Mouse (Mus musculus) heart, embryonic 13.5 days (tissue): ENCODE data around the gene Abhd14b. TPM values are rescaled to one million over a fixed set of nuclear protein-coding genes. Genes with fewer than 3 reads are reported as not detected.

Experiments
- ATAC-seq: fragments of 200-750 bp; cut with Nextera tagmentation; 2 replicates; pipeline ENCODE4 v1.8.0; 2017; ENCODE audit warnings: moderate TSS enrichment; ENCODE audit not compliant: insufficient number of reproducible peaks, low FRiP score, low TSS enrichment; ENCODE audit errors: extremely low read depth
- H3K27ac ChIP-seq: fragments of 300-500 bp; sonication (generic); replicated peaks from 2 replicates; pipeline ENCODE4 v1.5.1; 2015; ENCODE audit warnings: moderate library complexity, mild to moderate bottlenecking, inconsistent platforms
- H3K27me3 ChIP-seq: fragments of 300-500 bp; sonication (generic); replicated peaks from 2 replicates; pipeline ENCODE4 v1.6.1; 2015; ENCODE audit warnings: mild to moderate bottlenecking, inconsistent platforms
- H3K36me3 ChIP-seq: fragments of 300-500 bp; sonication (generic); 2 replicates; pipeline ENCODE4 v1.6.1; 2015; ENCODE audit warnings: mild to moderate bottlenecking, inconsistent platforms
- H3K4me1 ChIP-seq: fragments of 300-500 bp; sonication (generic); 2 replicates; pipeline ENCODE4 v1.6.1; 2015; ENCODE audit warnings: inconsistent platforms
- H3K4me2 ChIP-seq: fragments of 300-500 bp; sonication (generic); 2 replicates; pipeline ENCODE4 v1.6.1; 2015; ENCODE audit warnings: inconsistent platforms, mild to moderate bottlenecking, moderate library complexity
- H3K4me3 ChIP-seq: fragments of 300-500 bp; sonication (generic); 2 replicates; pipeline ENCODE4 v1.5.1; 2015; ENCODE audit warnings: moderate library complexity, mild to moderate bottlenecking, inconsistent platforms
- H3K9ac ChIP-seq: fragments of 300-500 bp; sonication (generic); 2 replicates; pipeline ENCODE4 v1.6.1; 2015; ENCODE audit warnings: inconsistent platforms, mild to moderate bottlenecking, moderate library complexity
- H3K9me3 ChIP-seq: fragments of 300-500 bp; sonication (generic); 2 replicates; pipeline ENCODE4 v1.6.1; 2016; ENCODE audit warnings: inconsistent platforms
- WGBS: fragments of 180-500 bp; shearing (Covaris S2); methylation state at CpG from one replicate; pipeline ENCODE4 v1.1.7; 2015; ENCODE audit warnings: mixed read lengths; 5-methylcytosine and 5-hydroxymethylcytosine counted together
- polyA plus RNA-seq: library from polyadenylated mRNA; unstranded; fragments of >200 nt; fragmentation: Nextera tagmentation; extraction: Ambion mirVana; gene quantifications from 2 replicates; pipeline ENCODE4 v1.2.1, GENCODE M21; 2015

The Abhd14b gene
- polyA plus RNA-seq: 7.4 and 7.7 TPM in 2 replicates

DNA sequence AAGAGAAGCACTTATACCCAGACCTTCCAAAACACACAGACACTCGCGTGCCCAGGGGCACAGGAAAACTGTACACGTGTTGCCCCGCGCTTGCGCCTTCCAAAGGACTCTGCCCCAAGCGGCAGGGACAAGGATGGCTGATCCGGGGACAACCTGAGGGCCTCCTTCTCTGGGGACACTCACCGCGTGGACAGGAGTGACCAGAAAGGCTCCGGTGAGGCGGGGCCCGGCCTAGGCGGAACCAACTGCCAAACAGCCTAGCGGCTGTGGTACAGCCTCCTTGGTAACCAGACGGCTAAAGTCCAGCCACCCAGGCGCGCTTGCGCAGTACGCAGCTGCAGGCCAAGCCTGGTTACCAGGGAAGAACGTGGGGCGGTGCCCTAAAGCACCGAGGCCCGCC, at the start of gene Abhd14b, which contains the start of gene Abhd14a:
TSS of gene Abhd14b (plus strand) at position 112 of the 400 bp plus-strand sequence.
TSS of gene Abhd14a (minus strand) at position 331 of the 400 bp plus-strand sequence.
- H3K27ac ChIP-seq: peak within 1 kb of the TSS; percentile 79
- peak within 1 kb of the TSS; percentile 86 for H3K9ac ChIP-seq
- no peaks in the 10 kb centered on the region for H3K9me3 ChIP-seq
- peaks cover 3% of the 10 kb centered on the region; the same call in 1 of the 2 replicates for H3K27me3 ChIP-seq
- ATAC-seq: peak; percentile 72
- WGBS: 0% methylated on average over 24 of the region's 24 CpGs
- H3K4me2 ChIP-seq: peak within 1 kb of the TSS; percentile 88
- H3K4me1 ChIP-seq: peaks cover 54% of the 10 kb centered on the region
- peak within 1 kb of the TSS; percentile 68 for H3K4me3 ChIP-seq
- no peaks in the 10 kb centered on the region for H3K36me3 ChIP-seq

DNA sequence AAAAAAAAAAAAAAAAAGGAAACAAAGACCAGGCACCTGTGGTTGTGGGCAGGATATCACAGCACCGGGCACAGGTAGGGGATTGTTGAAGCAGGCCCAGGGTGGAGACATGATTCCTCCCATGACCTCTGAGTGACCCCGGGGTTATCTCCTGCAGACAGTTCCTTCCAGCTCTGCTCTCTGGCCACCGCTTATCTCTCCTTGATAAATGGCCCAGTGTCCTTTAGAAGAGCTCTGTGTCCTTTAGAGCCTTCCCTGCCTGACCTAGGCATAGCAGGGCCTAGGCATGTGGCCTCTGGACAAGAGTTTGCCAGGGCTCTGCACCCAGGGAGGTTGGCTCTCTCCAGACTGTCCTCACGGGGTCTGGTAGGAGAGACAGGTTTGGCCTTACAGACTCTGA, 49.5 kb upstream of the Abhd14b start:
- 16% methylated on average over 4 of the region's 4 CpGs for WGBS
- no peak overlapping the region for H3K4me3 ChIP-seq
- H3K27ac ChIP-seq: peak overlapping the region; percentile 73
- H3K4me2 ChIP-seq: 0 out of 2 replicates have a peak overlapping the region, but pooled peaks have one; percentile 18
- H3K36me3 ChIP-seq: no peaks in the 10 kb centered on the region
- no peaks in the 10 kb centered on the region for H3K9me3 ChIP-seq
- peaks cover 62% of the 10 kb centered on the region for H3K4me1 ChIP-seq
- H3K27me3 ChIP-seq: no peaks in the 10 kb centered on the region
- H3K9ac ChIP-seq: no peak overlapping the region; the same call in 1 of the 2 replicates
- no peak for ATAC-seq

DNA sequence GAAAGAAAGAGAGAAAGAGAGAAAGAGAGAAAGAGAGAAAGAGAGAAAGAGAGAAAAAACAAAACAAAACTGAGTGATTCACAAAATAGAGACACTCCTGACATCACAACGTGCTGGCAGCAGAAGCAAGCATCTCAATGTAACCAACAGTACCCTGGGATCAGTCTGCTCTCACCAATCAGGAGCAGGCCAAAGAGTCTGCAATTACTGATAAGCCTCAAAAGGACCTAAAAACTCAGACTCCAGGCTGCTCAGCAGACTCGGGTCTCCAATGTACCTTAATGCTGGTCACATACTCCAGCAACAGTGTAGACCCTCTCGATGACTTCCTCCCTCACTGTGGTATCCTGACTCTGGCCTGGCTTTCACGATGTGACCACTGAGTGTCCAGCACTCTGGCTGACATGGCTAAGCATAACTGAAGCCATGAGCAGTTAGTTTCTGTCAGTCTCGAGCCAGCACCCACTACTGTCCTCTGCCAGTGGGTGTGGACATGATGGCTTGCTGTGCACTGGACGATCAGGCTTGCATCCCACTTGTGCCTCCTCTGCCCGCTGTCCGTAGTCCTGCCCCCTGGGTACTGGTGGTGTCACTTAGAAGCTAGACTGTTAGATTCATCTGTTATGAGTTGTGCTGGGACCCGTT, 48.5 kb upstream of the Abhd14b start:
- no peaks in the 10 kb centered on the region for H3K9me3 ChIP-seq
- H3K4me3 ChIP-seq: no peak overlapping the region
- no peak overlapping the region for H3K9ac ChIP-seq
- 56% methylated on average over 9 of the region's 9 CpGs for WGBS
- no peak for ATAC-seq
- no peak overlapping the region for H3K4me2 ChIP-seq
- peaks cover 62% of the 10 kb centered on the region for H3K4me1 ChIP-seq
- H3K36me3 ChIP-seq: no peaks in the 10 kb centered on the region
- no peaks in the 10 kb centered on the region for H3K27me3 ChIP-seq
- H3K27ac ChIP-seq: no peak overlapping the region

DNA sequence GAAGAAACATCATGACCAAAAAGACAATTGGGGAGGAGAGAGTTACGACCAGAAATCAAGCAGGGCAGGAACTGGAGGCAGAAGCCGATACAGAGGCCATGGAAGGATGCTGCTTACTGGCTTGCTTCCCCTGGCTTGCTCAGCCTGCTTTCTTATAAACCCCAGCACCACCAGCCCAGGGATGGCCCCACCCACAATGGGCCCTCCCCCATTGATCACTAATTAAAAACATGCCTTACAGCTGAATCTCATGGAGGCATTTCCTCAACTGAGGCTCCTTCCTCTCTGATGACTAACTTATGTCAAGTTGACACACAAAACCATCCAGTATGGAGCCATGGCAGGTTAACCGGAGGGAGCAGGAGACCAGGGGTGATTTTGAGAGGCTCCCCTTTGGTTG, 47.5 kb upstream of the Abhd14b start:
- H3K9me3 ChIP-seq: no peaks in the 10 kb centered on the region
- no peak overlapping the region for H3K4me3 ChIP-seq
- ATAC-seq: no peak
- no peak overlapping the region for H3K4me2 ChIP-seq
- no peaks in the 10 kb centered on the region for H3K27me3 ChIP-seq
- H3K36me3 ChIP-seq: no peaks in the 10 kb centered on the region
- H3K27ac ChIP-seq: no peak overlapping the region
- peaks cover 57% of the 10 kb centered on the region for H3K4me1 ChIP-seq
- whole genome bisulfite sequencing: 88% methylated on average over 3 of the region's 3 CpGs
- H3K9ac ChIP-seq: no peak overlapping the region

DNA sequence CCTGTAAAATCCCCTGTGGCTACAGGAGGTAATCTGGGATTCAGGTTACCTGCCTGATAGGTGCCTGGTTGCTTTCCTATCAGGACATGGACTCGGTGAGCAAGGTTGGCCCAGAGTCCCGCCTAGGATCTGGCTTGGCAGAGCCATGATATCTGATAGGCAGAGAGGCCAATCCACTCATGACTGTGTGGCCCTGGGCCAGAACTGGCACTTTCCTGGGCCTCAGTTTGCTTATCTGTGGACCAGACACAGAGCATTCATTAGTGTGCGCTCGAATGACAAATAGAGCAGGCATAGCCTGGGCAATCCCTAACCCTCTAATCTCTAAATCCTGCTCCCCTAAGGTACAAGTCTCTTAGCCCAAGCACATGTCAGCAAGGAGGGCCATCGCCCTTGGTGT, 45.1 kb upstream of the Abhd14b start:
- no peak for ATAC-seq
- Histone ChIP-seq H3K4me2 (no peak overlapping the region), H3K9me3 (no peaks in the 10 kb centered on the region), H3K27me3 (no peaks in the 10 kb centered on the region), H3K9ac (no peak overlapping the region), H3K36me3 (no peaks in the 10 kb centered on the region), H3K27ac (no peak overlapping the region), H3K4me3 (no peak overlapping the region), H3K4me1 (peaks cover 73% of the 10 kb centered on the region)
- WGBS: 50% methylated on average over 5 of the region's 5 CpGs

DNA sequence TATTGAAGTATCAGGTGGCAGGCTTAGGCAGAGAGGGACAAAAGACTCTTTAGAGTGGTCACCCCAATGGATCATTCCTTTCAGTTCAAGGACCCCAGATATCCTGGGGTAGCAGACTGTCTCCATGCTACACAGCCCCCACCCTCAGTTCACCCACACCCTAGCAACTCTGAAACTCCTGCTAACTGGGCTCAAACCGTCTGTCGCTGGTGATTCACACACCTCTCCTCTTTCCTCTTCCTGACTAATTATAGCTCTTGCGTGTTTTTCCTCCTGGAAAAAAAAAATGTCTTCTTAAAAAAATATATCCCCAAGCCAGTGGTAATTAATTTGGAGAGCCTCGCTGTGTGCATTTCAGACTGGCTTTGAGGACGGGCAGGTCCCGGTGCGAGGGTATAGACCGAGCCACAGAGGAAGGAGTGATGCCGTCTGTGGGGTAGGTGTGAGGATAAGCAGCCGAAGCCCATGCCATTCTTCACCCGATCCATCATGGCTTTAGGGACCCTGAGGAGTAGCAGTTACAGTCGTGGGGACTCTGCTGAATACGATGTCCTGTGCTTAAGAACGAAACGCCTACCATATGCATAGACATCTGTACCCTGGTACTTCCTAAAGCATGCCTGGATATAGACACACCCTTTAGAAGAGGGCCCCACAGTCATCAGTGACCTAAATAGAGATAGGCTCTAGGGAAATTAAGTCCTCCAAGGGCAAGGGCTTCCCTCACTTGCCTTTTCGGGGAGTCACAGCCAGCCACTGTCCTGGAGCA, 44.5 kb upstream of the Abhd14b start:
- 66% methylated on average over 16 of the region's 16 CpGs for WGBS
- no peak overlapping the region for H3K9ac ChIP-seq
- peaks cover 73% of the 10 kb centered on the region for H3K4me1 ChIP-seq
- H3K36me3 ChIP-seq: no peaks in the 10 kb centered on the region
- H3K27ac ChIP-seq: no peak overlapping the region
- no peak overlapping the region for H3K4me3 ChIP-seq
- no peak overlapping the region for H3K4me2 ChIP-seq
- no peaks in the 10 kb centered on the region for H3K27me3 ChIP-seq
- no peaks in the 10 kb centered on the region for H3K9me3 ChIP-seq
- no peak for ATAC-seq

DNA sequence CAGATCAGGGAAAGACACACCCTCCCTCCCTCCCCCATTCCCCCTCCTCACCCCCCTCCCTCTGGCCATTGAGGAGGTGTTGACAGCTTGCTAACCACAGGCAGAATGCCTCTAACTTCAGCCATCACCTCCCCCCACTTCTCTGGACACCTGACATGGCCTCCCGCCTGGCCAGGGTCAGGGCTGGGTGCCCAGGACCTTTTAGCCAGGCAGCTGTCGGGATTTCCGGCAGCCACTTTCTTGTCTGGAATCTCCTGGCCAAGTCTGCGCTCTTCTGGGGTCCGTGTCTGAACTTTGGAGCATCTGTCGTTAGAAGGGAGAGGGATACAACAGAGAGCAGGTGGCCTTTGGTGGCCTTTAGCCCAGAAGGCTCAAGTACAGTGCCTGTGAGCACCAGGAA, 42.0 kb upstream of the Abhd14b start:
- peak; percentile 56; the same call in 1 of the 2 replicates for ATAC-seq
- WGBS: 7% methylated on average over 6 of the region's 6 CpGs
- Histone ChIP-seq H3K4me3 (no peak overlapping the region), H3K27me3 (no peaks in the 10 kb centered on the region), H3K9ac (no peak overlapping the region), H3K4me2 (0 out of 2 replicates have a peak overlapping the region, but pooled peaks have one; percentile 1), H3K36me3 (no peaks in the 10 kb centered on the region), H3K9me3 (no peaks in the 10 kb centered on the region), H3K4me1 (peaks cover 72% of the 10 kb centered on the region), H3K27ac (peak overlapping the region; percentile 83)

DNA sequence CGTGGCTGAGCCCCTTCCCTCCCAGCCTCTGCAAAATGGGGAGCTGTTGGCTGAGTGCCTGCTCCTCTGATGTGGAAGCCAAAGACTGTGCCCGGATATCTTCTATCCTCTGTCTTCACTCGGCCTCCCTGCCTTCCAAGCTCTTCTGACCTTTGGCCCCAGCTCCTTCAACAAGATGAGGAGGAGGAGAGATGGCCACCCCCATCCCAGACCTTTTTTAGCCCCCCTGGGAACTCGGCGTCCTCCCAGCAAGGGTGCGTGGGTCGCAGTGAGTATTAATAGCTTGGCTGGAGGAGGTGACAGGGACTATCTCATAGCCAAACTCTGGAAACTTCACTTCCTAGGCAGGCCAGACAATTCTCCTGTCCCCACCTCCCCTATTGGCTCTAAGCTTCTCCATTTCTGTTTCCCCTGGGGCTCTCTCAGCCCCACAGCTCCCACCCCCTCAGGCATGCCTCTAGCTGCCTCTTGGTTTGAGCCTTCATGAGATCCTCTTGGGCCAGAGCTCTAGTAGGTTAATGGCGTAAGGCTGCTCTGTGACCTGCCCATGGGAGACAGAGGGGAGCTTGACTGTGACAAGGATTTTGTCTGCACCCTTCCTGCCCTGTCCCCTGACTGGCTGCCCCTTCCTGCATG, 40.7 kb upstream of the Abhd14b start:
- Histone ChIP-seq H3K27ac (peak overlapping the region; percentile 83), H3K36me3 (no peaks in the 10 kb centered on the region), H3K9me3 (no peaks in the 10 kb centered on the region), H3K9ac (no peak overlapping the region), H3K4me1 (peaks cover 80% of the 10 kb centered on the region), H3K4me3 (no peak overlapping the region), H3K4me2 (peak overlapping the region; percentile 32), H3K27me3 (no peaks in the 10 kb centered on the region; the same call in 1 of the 2 replicates)
- peak; percentile 46; the same call in 1 of the 2 replicates for ATAC-seq
- 9% methylated on average over 8 of the region's 8 CpGs for WGBS

DNA sequence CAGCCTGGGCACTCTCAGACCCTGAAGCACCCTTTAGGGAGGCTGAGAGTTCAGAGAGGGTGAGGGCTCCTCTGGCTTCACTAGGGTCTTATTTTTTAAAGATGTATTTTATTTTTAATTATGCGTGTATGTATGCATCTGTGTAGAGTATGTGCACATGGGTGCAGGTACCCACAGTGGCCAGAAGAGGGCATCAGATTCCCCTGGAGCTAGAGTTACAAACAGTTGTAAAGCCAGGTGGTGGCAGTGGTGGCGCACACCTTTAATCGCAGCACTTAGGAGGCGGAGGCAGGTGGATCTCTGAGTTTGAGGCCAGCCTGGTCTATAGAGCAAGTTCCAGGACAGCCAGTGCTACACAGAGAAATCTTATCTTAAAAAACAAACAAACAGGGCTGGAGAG, 38.2 kb upstream of the Abhd14b start:
- peaks cover 66% of the 10 kb centered on the region for H3K4me1 ChIP-seq

DNA sequence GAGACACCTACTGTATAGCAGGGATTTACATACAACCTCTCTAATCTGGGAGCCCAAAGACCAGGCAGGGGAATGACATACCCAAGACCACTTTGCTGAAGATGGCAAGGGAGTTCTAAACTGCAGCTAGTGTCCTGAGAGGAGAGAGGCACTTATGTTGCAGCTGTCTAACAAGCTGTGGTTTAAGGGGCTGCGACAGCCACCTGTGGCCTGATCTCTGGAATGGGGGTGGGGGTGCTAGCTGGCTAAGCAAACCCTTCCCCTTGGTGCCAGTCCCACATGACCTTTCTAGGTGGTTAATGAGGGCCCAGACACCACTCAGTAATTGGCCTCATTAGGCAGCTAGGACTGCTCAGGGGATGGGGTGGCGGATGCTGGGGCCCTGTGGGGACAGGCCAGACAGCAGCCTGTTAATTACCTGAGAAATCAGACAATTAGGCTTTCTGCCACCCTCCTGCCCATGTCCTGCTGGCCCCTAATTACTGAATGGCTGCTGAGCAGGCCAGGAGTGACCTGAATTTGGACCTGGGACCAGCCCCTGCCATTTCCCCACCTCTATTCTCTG, 37.1 kb upstream of the Abhd14b start:
- Histone ChIP-seq H3K36me3 (no peaks in the 10 kb centered on the region), H3K27ac (no peak overlapping the region), H3K27me3 (no peaks in the 10 kb centered on the region; the same call in 1 of the 2 replicates), H3K9ac (no peak overlapping the region), H3K4me2 (no peak overlapping the region), H3K4me1 (peaks cover 57% of the 10 kb centered on the region), H3K9me3 (no peaks in the 10 kb centered on the region), H3K4me3 (no peak overlapping the region)
- ATAC-seq: no peak
- 80% methylated on average over 2 of the region's 2 CpGs for WGBS

More for the DNA sequence above, 38.2 kb upstream of the Abhd14b start:
- Histone ChIP-seq H3K4me3 (no peak overlapping the region), H3K27me3 (no peaks in the 10 kb centered on the region; the same call in 1 of the 2 replicates), H3K9ac (no peak overlapping the region), H3K4me2 (no peak overlapping the region), H3K27ac (0 out of 2 replicates have a peak overlapping the region, but pooled peaks have one; percentile 7), H3K36me3 (no peaks in the 10 kb centered on the region), H3K9me3 (no peaks in the 10 kb centered on the region)
- 92% methylated on average over 4 of the region's 4 CpGs for WGBS
- no peak for ATAC-seq

DNA sequence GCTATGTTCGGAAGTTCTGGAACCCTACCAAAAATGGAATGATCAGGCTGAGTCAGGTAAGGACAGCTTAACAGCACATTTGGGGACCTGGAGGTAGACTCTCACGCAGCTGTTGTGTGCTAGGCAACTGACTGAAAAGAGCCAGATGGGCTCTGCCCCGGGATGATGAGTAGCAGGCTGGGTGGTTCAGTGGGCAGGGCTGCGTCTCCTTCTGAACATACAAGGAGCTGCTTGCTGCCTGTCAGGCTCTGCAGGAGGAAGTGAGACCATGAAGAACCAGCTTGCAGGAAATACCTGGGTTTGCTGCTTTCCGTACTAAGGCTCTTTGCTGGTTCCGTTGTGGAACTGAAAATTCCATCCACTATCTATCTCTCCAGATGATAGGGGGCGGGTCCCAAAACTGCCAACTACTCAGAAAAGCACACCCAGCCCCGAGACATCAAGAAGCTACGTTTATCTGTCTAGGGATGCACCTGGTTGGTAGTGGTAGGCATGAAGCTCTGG, 36.1 kb upstream of the Abhd14b start:
- Histone ChIP-seq H3K4me3 (no peak overlapping the region), H3K27ac (no peak overlapping the region), H3K4me2 (no peak overlapping the region), H3K4me1 (peaks cover 47% of the 10 kb centered on the region), H3K36me3 (no peaks in the 10 kb centered on the region), H3K9ac (no peak overlapping the region), H3K27me3 (no peaks in the 10 kb centered on the region; the same call in 1 of the 2 replicates), H3K9me3 (no peaks in the 10 kb centered on the region)
- 41% methylated on average over 9 of the region's 9 CpGs for WGBS
- ATAC-seq: no peak
